Mouse (Mus musculus) adrenal gland, adult 8-10 months (tissue): Measurements from ENCODE around the gene Cd6. TPM values are rescaled to one million over a fixed set of nuclear protein-coding genes. Genes with fewer than 3 reads are reported as not detected.

Experiments
- DNase-seq: peaks from one replicate; pipeline ENCODE4 v3.0.0; 2022
- total RNA-seq, 4 experiments: library from RNA; stranded (reverse); gene quantifications; 2 replicates each; pipeline ENCODE4 v1.2.4; 2022

The Cd6 gene
- under 1 TPM in 2 of 4 experiments, not detected in 2; 0.18 to 0.30 TPM for total RNA-seq

GRCm38 (mm10) chr19:10829436-10830175 lies at the start of gene Cd6:
Gene Cd6, minus strand, starts transcription at chr19:10830058.
- DNase-seq, result no peak

GRCm38 (mm10) chr19:10878201-10878837 lies 48.5 kb upstream of the Cd6 start:
- no peak for DNase-seq

- DNase-seq, result no peak
These were observed 41.6 kb upstream of the Cd6 start for GRCm38 (mm10) chr19:10871328-10871961.

- peak; percentile 50 for DNase-seq
These were observed 40.8 kb upstream of the Cd6 start for GRCm38 (mm10) chr19:10870676-10871075.

- no peak for DNase-seq
These were observed 40.1 kb upstream of the Cd6 start, which contains the start of gene Tmem132a for GRCm38 (mm10) chr19:10869886-10870527. Gene Tmem132a, minus strand, starts transcription at chr19:10869940.

- DNase-seq, result peak; percentile 64
These were observed 39.5 kb upstream of the Cd6 start for GRCm38 (mm10) chr19:10869241-10869885.

- no peak for DNase-seq
These were observed 38.8 kb upstream of the Cd6 start for GRCm38 (mm10) chr19:10868623-10869141.

- no peak for DNase-seq
These were observed 38.2 kb upstream of the Cd6 start for GRCm38 (mm10) chr19:10867946-10868622.

- DNase-seq, result no peak
These were observed 36.5 kb upstream of the Cd6 start for GRCm38 (mm10) chr19:10866351-10866750.

GRCm38 (mm10) chr19:10860072-10860497 lies 30.2 kb upstream of the Cd6 start:
- DNase-seq, result no peak

GRCm38 (mm10) chr19:10856520-10856919 lies 26.7 kb upstream of the Cd6 start:
- DNase-seq, result no peak

GRCm38 (mm10) chr19:10855422-10855821 lies 25.6 kb upstream of the Cd6 start:
- DNase-seq, result no peak

GRCm38 (mm10) chr19:10847311-10848087 lies 17.6 kb upstream of the Cd6 start:
- DNase-seq, result peak; percentile 56

- no peak for DNase-seq
These were observed 16.3 kb upstream of the Cd6 start for GRCm38 (mm10) chr19:10846150-10846549.

GRCm38 (mm10) chr19:10845454-10845853 lies 15.6 kb upstream of the Cd6 start:
- no peak for DNase-seq

- DNase-seq, result no peak
These were observed 14.3 kb upstream of the Cd6 start for GRCm38 (mm10) chr19:10844206-10844605.

GRCm38 (mm10) chr19:10842914-10843313 lies 13.1 kb upstream of the Cd6 start:
- DNase-seq, result no peak

GRCm38 (mm10) chr19:10841721-10842626 lies 12.1 kb upstream of the Cd6 start:
- no peak for DNase-seq
